Mouse (Mus musculus) left cerebral cortex, postnatal 10 days (tissue): Measurements from ENCODE around the gene Phlpp1. TPM values are rescaled to one million over a fixed set of nuclear protein-coding genes. Genes with fewer than 3 reads are reported as not detected.

ENCODE experiments used
- DNase-seq, 2 experiments: peaks; one replicate each; pipeline ENCODE4 v3.0.0; 2021 to 2022; ENCODE audit warnings: low spot score in 2 of 2, mixed read lengths in 1 of 2; ENCODE audit errors: extremely low spot score in 1 of 2
- intact Hi-C: fragments of 180-260 bp; cut with DNase I; formaldehyde crosslinking; loops from one replicate; pipeline ENCODE4 v1.15.1; 2025
- total RNA-seq, 2 experiments: library from RNA; stranded (reverse); gene quantifications; 2 replicates each; pipeline ENCODE4 v1.2.3; 2021

The Phlpp1 gene
- total RNA-seq, 2 experiments from 2014 or later: 49.1 to 50.4 TPM

- no peak for DNase-seq
- intact Hi-C loops: no loop called here
Measured at GRCm38 (mm10) chr1:106221964-106222363, 50.4 kb downstream of the Phlpp1 start.

GRCm38 (mm10) chr1:106226613-106227012, 55.1 kb downstream of the Phlpp1 start:
- intact Hi-C loops: no loop called here
- no peak for DNase-seq

GRCm38 (mm10) chr1:106230313-106230712, 58.8 kb downstream of the Phlpp1 start:
- intact Hi-C loops: no loop called here
- DNase-seq: no peak

- no peak for DNase-seq
- intact Hi-C loops: no loop called here
Measured at GRCm38 (mm10) chr1:106231345-106231744, 59.8 kb downstream of the Phlpp1 start.

- intact Hi-C loops: no loop called here
- DNase-seq: no peak
Measured at GRCm38 (mm10) chr1:106231805-106232459, 60.4 kb downstream of the Phlpp1 start.

- DNase-seq: no peak
- intact Hi-C loops: no loop called here
Measured at GRCm38 (mm10) chr1:106232460-106232850, 60.9 kb downstream of the Phlpp1 start.

- no peak for DNase-seq
- intact Hi-C loops: no loop called here
Measured at GRCm38 (mm10) chr1:106236986-106237385, 65.4 kb downstream of the Phlpp1 start.

- intact Hi-C loops: no loop called here
- no peak for DNase-seq
Measured at GRCm38 (mm10) chr1:106240116-106240685, 68.6 kb downstream of the Phlpp1 start.

- intact Hi-C loops: no loop called here
- DNase-seq: peak in 1 of 2 experiments; percentile 69
Measured at GRCm38 (mm10) chr1:106241059-106241458, 69.5 kb downstream of the Phlpp1 start.

GRCm38 (mm10) chr1:106242129-106242528, 70.6 kb downstream of the Phlpp1 start:
- intact Hi-C loops: no loop called here
- peak in 1 of 2 experiments; percentile 61 for DNase-seq

GRCm38 (mm10) chr1:106243371-106243770, 71.8 kb downstream of the Phlpp1 start:
- intact Hi-C loops: no loop called here
- DNase-seq: no peak

GRCm38 (mm10) chr1:106244245-106244644, 72.7 kb downstream of the Phlpp1 start:
- intact Hi-C loops: no loop called here
- no peak for DNase-seq

GRCm38 (mm10) chr1:106254047-106254446, 82.5 kb downstream of the Phlpp1 start:
- intact Hi-C loops: no loop called here
- DNase-seq: no peak

GRCm38 (mm10) chr1:106257176-106257575, 85.6 kb downstream of the Phlpp1 start:
- intact Hi-C loops: no loop called here

GRCm38 (mm10) chr1:106268028-106268799, 96.7 kb downstream of the Phlpp1 start:
- DNase-seq: no peak
- intact Hi-C loops: no loop called here

More at GRCm38 (mm10) chr1:106257176-106257575, 85.6 kb downstream of the Phlpp1 start:
- DNase-seq: no peak

- no peak for DNase-seq
- intact Hi-C loops: no loop called here
Measured at GRCm38 (mm10) chr1:106269337-106269736, 97.8 kb downstream of the Phlpp1 start.

- intact Hi-C loops: no loop called here
- no peak for DNase-seq
Measured at GRCm38 (mm10) chr1:106272916-106273315, 101.4 kb downstream of the Phlpp1 start.

- no peak for DNase-seq
- intact Hi-C loops: no loop called here
Measured at GRCm38 (mm10) chr1:106273801-106274200, 102.2 kb downstream of the Phlpp1 start.

GRCm38 (mm10) chr1:106274561-106275001, 103.0 kb downstream of the Phlpp1 start:
- intact Hi-C loops: no loop called here
- no peak for DNase-seq

GRCm38 (mm10) chr1:106275142-106275541, 103.6 kb downstream of the Phlpp1 start:
- no peak for DNase-seq
- intact Hi-C loops: no loop called here
